Mouse (Mus musculus) spleen, embryonic (tissue): ENCODE results near the gene Eipr1.

ENCODE experiments used
- CTCF ChIA-PET: fragments of 350-600 bp; sonication (Branson Sonifier 250); formaldehyde crosslinking; loops from one replicate; lab custom pipeline; 2022; lab: Charles Lee

The Eipr1 gene

GRCm38 (mm10) chr12:28775120-28775519 lies 23.5 kb downstream of the Eipr1 start:
- CTCF ChIA-PET: no interaction called here

GRCm38 (mm10) chr12:28775627-28776026 lies 24.0 kb downstream of the Eipr1 start:
- CTCF ChIA-PET: no interaction called here

GRCm38 (mm10) chr12:28780180-28780579 lies 28.6 kb downstream of the Eipr1 start:
- CTCF ChIA-PET: no interaction called here

GRCm38 (mm10) chr12:28782637-28783036 lies 31.0 kb downstream of the Eipr1 start:
- CTCF ChIA-PET: no interaction called here

- CTCF ChIA-PET: no interaction called here
These were observed 32.8 kb downstream of the Eipr1 start for GRCm38 (mm10) chr12:28784355-28784754.

- CTCF ChIA-PET: no interaction called here
These were observed 33.3 kb downstream of the Eipr1 start for GRCm38 (mm10) chr12:28784864-28785263.

- CTCF ChIA-PET: no interaction called here
These were observed 33.7 kb downstream of the Eipr1 start for GRCm38 (mm10) chr12:28785299-28785698.

- CTCF ChIA-PET: no interaction called here
These were observed 34.7 kb downstream of the Eipr1 start for GRCm38 (mm10) chr12:28786310-28786709.

GRCm38 (mm10) chr12:28792613-28793012 lies 41.0 kb downstream of the Eipr1 start:
- CTCF ChIA-PET: no interaction called here

GRCm38 (mm10) chr12:28793715-28794114 lies 42.1 kb downstream of the Eipr1 start:
- CTCF ChIA-PET: no interaction called here

GRCm38 (mm10) chr12:28795041-28795440 lies 43.4 kb downstream of the Eipr1 start:
- CTCF ChIA-PET: no interaction called here

- CTCF ChIA-PET: no interaction called here
These were observed 45.3 kb downstream of the Eipr1 start for GRCm38 (mm10) chr12:28796881-28797420.

GRCm38 (mm10) chr12:28799798-28800411 lies 48.3 kb downstream of the Eipr1 start:
- CTCF ChIA-PET: no interaction called here

GRCm38 (mm10) chr12:28800423-28800822 lies 48.8 kb downstream of the Eipr1 start:
- CTCF ChIA-PET: no interaction called here

GRCm38 (mm10) chr12:28800891-28801290 lies 49.3 kb downstream of the Eipr1 start:
- CTCF ChIA-PET: no interaction called here

- CTCF ChIA-PET: interaction anchor here (0.6 to 0.7 kb wide), 2 partner anchors 14 to 15 kb away, joined by 5 read pairs; no protein-coding TSS in a partner anchor
These were observed 50.1 kb downstream of the Eipr1 start for GRCm38 (mm10) chr12:28801731-28802130.

- CTCF ChIA-PET: no interaction called here
These were observed 51.4 kb downstream of the Eipr1 start for GRCm38 (mm10) chr12:28803043-28803442.

GRCm38 (mm10) chr12:28804558-28805481 lies 53.2 kb downstream of the Eipr1 start:
- CTCF ChIA-PET: no interaction called here

GRCm38 (mm10) chr12:28808786-28809375 lies 57.3 kb downstream of the Eipr1 start:
- CTCF ChIA-PET: no interaction called here

- CTCF ChIA-PET: no interaction called here
These were observed 58.2 kb downstream of the Eipr1 start for GRCm38 (mm10) chr12:28809756-28810337.

GRCm38 (mm10) chr12:28816681-28817426 lies 65.3 kb downstream of the Eipr1 start:
- CTCF ChIA-PET: interaction anchor here (0.6 kb wide), 1 partner anchor 15 kb away, joined by 5 read pairs; no protein-coding TSS in a partner anchor
